Mouse (Mus musculus): ENCODE measurements around the gene Dscaml1. TPM values are rescaled to one million over a fixed set of nuclear protein-coding genes. Genes with fewer than 3 reads are reported as not detected.

Dscaml1 gene
- total and polyA plus RNA-seq, 3 experiments = not detected

DNA sequence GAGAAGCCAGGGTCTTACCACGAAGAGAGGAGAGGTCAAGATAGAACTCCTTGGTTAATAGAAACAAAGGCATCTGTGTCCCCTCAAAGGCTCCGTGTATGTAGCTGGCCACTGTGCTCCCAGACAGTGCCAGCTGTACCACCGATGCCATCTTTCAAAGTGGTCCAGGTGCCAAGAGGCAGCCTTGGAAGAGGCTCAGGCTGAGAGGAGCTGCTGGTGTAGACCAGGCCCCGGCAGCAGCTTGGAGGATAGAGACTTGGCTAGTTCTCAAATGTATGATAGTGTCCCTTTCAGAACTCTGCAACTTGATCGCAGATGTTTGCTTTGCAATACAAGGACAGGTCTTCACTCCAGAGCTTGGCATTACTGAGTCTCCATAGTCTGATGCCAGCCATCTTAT lies 44.1 kb upstream of the Dscaml1 start:
- TF ChIP-seq USF1 (IDR thresholded peaks at IDR 0.05; ENCODE audit: low read depth, low read length) (no peak), TCF12 (IDR thresholded peaks at IDR 0.05; ENCODE audit: low read depth, low read length) (no peak), ZNF384 (IDR thresholded peaks at IDR 0.05; ENCODE audit: low read depth, low read length) (no peak), USF2 (IDR thresholded peaks at IDR 0.05; ENCODE audit: borderline replicate concordance in 1 of 2, insufficient read depth in 1 of 2, low read depth in 1 of 2, low read length in 2 of 2) (no peak), MAX (IDR thresholded peaks at IDR 0.05; ENCODE audit: low read length) (no peak), EP300 (IDR thresholded peaks at IDR 0.05; ENCODE audit: low read depth in 1 of 2, low read length in 2 of 2) (no peak)

GRCm38 (mm10) chr9:45382834-45383233 lies 43.6 kb upstream of the Dscaml1 start:
- H3K27me3 ChIP-seq (ENCODE audit: control insufficient read depth in 1 of 2, insufficient read depth in 2 of 2, low read length in 2 of 2) = no peaks in the 10 kb centered on the region; a peak in 3 of 4 replicates
- no peak overlapping the region for H3K9ac ChIP-seq (ENCODE audit: control insufficient read depth, low read depth, low read length, poor library complexity, severe bottlenecking)
- no peak overlapping the region for H3K27ac ChIP-seq (ENCODE audit: control insufficient read depth, low read depth, low read length)
- no peaks in the 10 kb centered on the region for H3K79me2 ChIP-seq (ENCODE audit: control insufficient read depth, insufficient read depth, low read length, poor library complexity)
- DNase-seq (ENCODE audit: low read depth, low spot score) = no peak
- H3K4me3 ChIP-seq (ENCODE audit: control insufficient read depth in 1 of 2, insufficient read depth in 1 of 2, low read depth in 2 of 2, low read length in 2 of 2) = no peak overlapping the region
- TF ChIP-seq SMC3 (IDR thresholded peaks at IDR 0.05; ENCODE audit: low read depth, low read length) (no peak), GATA1 (IDR thresholded peaks at IDR 0.05; ENCODE audit: low read depth, low read length) (no peak), ETS1 (IDR thresholded peaks at IDR 0.05; ENCODE audit: low read depth, low read length) (no peak), POLR2AphosphoS2 (IDR thresholded peaks at IDR 0.05; ENCODE audit: low read length) (no peak), MAX (IDR thresholded peaks at IDR 0.05; ENCODE audit: low read length) (no peak), TCF12 (IDR thresholded peaks at IDR 0.05; ENCODE audit: low read depth, low read length) (no peak), MYC (IDR thresholded peaks at IDR 0.05; ENCODE audit: low read depth, low read length) (no peak), MEF2A (IDR thresholded peaks at IDR 0.05; ENCODE audit: extremely low read depth, insufficient replicate concordance, low read depth, low read length, poor library complexity, severe bottlenecking) (no peak), NRF1 (IDR thresholded peaks at IDR 0.05; ENCODE audit: insufficient read depth, low read depth, low read length, poor library complexity, severe bottlenecking) (no peak), ZKSCAN1 (IDR thresholded peaks at IDR 0.05; ENCODE audit: low read depth, low read length) (no peak), ZMIZ1 (IDR thresholded peaks at IDR 0.05; ENCODE audit: low read depth, low read length) (no peak), CHD1 (IDR thresholded peaks at IDR 0.05; ENCODE audit: low read depth, low read length) (no peak), MXI1 (IDR thresholded peaks at IDR 0.05; ENCODE audit: low read depth, low read length) (no peak)
- H3K4me1 ChIP-seq (ENCODE audit: control insufficient read depth in 1 of 2, insufficient read depth in 2 of 2, low read length in 2 of 2) = no peaks in the 10 kb centered on the region
- H3K36me3 ChIP-seq (ENCODE audit: control insufficient read depth in 1 of 2, insufficient read depth in 2 of 2, low read length in 2 of 2) = 0 out of 4 replicates have a peak, but pooled peaks cover 0 to 2% of the 10 kb centered on the region in 2 experiments
- H3K9me3 ChIP-seq (replicated peaks; ENCODE audit: insufficient read depth, low read length) = no peaks in the 10 kb centered on the region

More for the DNA sequence above, 44.1 kb upstream of the Dscaml1 start:
- peaks cover 0 to 3% of the 10 kb centered on the region in 2 experiments; a peak in 3 of 4 replicates for H3K27me3 ChIP-seq (ENCODE audit: control insufficient read depth in 1 of 2, insufficient read depth in 2 of 2, low read length in 2 of 2)
- no peaks in the 10 kb centered on the region for H3K79me2 ChIP-seq (ENCODE audit: control insufficient read depth, insufficient read depth, low read length, poor library complexity)
- H3K4me1 ChIP-seq (ENCODE audit: control insufficient read depth in 1 of 2, insufficient read depth in 2 of 2, low read length in 2 of 2) = no peaks in the 10 kb centered on the region
- no peak overlapping the region for H3K27ac ChIP-seq (ENCODE audit: control insufficient read depth, low read depth, low read length)
- DNase-seq (ENCODE audit: low read depth, low spot score) = no peak
- no peaks in the 10 kb centered on the region for H3K9me3 ChIP-seq (replicated peaks; ENCODE audit: insufficient read depth, low read length)
- 0 out of 4 replicates have a peak, but pooled peaks cover 0 to 2% of the 10 kb centered on the region in 2 experiments for H3K36me3 ChIP-seq (ENCODE audit: control insufficient read depth in 1 of 2, insufficient read depth in 2 of 2, low read length in 2 of 2)
- no peak overlapping the region for H3K9ac ChIP-seq (ENCODE audit: control insufficient read depth, low read depth, low read length, poor library complexity, severe bottlenecking)
- no peak overlapping the region for H3K4me3 ChIP-seq (ENCODE audit: control insufficient read depth in 1 of 2, insufficient read depth in 1 of 2, low read depth in 2 of 2, low read length in 2 of 2)
